Mouse (Mus musculus) spleen, adult 2 months (tissue): ENCODE results near the gene Pter.

Experiments used
- CTCF ChIP-seq: fragments of 200-500 bp; IDR thresholded peaks from 2 replicates; pipeline ENCODE4 v1.5.1; 2011; ENCODE audit warnings: mild to moderate bottlenecking, inconsistent platforms; ENCODE audit not compliant: insufficient read depth, insufficient read length, insufficient replicate concordance; ENCODE audit errors: extremely low read depth
- POLR2A ChIP-seq: fragments of 200-500 bp; IDR thresholded peaks from 2 replicates; pipeline ENCODE4 v1.6.1; 2011; ENCODE audit warnings: low read depth, low read length, inconsistent platforms

GRCm38 (mm10) chr2:13010030-13010459 is 86.2 kb downstream of the Pter start:
- no peak for TF ChIP-seq CTCF
- TF ChIP-seq POLR2A: no peak
